Mouse (Mus musculus) kidney, adult 18-20 months (tissue): Measurements from ENCODE around the gene Gm12695.
A peak's percentile ranks its signal among the peaks of the same experiment; 100 is the strongest.

ENCODE experiments used
- DNase-seq: peaks from one replicate; pipeline ENCODE4 v3.0.0; 2021

The Gm12695 gene

GRCm38 (mm10) chr4:96785086-96785485 lies at the start of gene Gm12695:
Gene Gm12695 (minus strand): TSS chr4:96785186.
- no peak for DNase-seq

GRCm38 (mm10) chr4:96825540-96826045 lies 40.6 kb upstream of the Gm12695 start:
- no peak for DNase-seq

DNA sequence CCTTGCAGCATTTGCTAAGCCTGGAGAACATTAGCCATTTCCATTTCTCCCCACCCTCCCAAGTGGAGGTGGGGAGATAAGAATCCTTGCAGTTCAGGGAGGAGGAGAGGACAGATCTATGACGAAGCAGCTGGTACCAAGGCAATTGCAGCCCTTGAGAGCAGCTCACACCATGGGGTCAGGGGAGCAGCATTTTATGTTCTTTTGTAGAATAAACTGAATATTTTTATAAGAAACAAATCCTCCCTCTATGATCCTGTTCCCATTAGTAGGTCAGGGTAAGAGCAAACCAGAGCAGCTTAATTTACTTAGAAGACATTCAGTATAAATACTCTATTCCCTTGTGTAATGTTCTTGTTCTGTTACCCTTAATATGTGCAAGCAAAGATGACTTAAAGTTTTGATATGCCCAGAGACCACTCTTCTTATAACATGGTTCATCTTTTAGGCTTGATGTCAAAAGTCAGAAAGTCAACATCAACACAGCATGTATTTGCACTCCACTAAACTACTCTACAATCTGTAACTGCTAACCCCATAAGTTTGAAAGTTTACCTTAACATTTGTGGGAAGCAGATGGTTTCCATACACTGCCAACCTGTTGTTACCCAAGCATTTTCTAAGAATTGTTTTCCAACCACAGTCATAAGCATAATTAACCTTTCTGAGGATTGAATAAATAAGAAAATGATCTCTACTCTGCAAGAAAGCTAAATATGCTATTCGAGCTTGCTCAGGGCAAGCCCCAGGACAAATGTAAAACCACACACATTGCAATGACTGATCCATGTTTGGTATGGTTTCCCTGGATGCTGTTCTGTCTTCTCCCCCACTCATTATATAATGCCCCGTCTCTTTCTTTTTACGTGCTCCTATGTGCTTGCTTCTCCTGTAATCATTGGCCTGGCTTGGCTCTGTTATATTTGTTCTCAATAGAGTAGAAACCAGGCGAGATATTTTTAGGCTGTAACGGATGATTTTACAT lies 22.1 kb upstream of the Gm12695 start:
- DNase-seq, result no peak

GRCm38 (mm10) chr4:96799380-96800157 lies 14.6 kb upstream of the Gm12695 start:
- DNase-seq, result peak; percentile 7

GRCm38 (mm10) chr4:96797583-96797982 lies 12.6 kb upstream of the Gm12695 start:
- DNase-seq, result no peak

- no peak for DNase-seq
These were observed 6.3 kb upstream of the Gm12695 start for GRCm38 (mm10) chr4:96791301-96791700.

DNA sequence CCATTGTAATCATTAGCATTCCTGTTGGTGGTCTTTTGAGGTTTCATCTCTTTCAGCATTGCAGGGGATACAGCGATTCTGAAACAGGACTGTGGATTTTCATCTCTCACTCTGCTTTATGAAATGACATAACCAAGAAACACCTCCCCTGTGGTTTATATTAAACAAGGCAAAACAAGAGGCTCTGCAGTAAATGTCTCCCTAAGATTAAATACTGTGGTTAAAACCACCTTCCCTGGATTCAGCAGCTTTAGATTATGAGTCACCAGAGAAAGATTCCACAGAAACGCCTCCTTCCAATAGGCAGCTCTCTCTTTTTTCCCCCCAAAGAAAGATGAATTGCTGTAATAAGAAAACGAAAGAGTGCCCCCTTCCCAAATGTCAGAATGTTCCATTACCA lies 4.9 kb upstream of the Gm12695 start:
- DNase-seq, result no peak

GRCm38 (mm10) chr4:96786610-96787009 lies 1.6 kb upstream of the Gm12695 start:
- no peak for DNase-seq

GRCm38 (mm10) chr4:96772966-96773566 lies 11.9 kb downstream of the Gm12695 start:
- no peak for DNase-seq

GRCm38 (mm10) chr4:96766396-96766998 lies 18.5 kb downstream of the Gm12695 start:
- no peak for DNase-seq

DNA sequence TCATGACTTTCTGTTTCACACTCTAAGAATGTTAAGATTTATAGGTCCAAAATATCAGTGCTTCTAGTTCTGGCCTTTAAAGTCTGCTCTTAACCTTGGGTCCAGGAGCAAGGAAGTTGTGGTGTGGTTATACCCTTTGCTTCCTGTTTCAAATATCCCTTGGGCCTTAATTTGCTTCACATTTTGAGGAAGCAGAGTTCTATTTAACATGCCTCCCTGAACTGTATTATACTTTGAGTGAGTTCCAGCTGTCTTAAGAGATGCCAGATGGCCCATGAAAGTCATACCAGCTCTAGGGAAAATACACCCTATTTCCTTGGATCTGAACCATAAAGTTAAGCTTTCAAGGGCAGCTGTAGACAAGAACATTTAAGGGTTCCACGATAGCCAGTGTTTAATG lies 33.0 kb downstream of the Gm12695 start:
- no peak for DNase-seq

DNA sequence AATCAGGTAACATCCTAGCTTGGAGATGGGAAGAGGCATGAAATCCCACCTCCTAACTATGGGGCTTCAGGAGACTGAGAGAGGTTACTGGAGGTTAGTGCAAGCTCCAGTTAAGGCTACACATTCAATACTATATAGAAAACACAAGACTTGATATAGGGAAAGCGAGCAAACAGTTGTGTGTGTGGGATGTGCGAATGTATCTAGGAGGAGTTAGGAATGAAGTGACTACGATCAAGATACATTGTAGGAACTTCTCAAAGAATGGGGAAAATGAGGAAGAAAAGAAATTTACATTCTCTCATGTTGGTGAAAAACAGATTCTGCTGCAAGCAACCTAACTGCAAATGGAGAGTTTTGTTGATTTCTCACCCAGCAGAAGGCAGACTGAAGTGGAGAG lies 44.5 kb downstream of the Gm12695 start:
- no peak for DNase-seq

DNA sequence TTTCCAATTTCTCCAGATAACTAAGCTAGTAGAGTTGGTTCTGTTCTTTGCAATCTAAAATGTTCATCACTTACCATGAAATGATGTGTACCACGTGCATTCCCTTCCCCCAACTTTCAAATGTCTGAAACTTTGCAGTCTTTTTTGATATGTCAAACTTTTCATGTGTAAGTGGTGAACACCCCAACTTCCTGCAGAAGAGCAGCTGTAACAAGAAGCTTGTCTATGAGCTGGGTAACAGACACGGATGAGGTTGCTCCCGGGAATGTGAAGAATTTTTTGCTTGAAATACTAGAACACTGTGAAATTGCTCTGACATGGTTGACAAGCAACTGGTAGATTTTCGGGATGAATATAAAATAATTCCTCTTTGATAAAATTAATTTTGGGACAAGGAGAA lies 55.7 kb downstream of the Gm12695 start:
- no peak for DNase-seq

DNA sequence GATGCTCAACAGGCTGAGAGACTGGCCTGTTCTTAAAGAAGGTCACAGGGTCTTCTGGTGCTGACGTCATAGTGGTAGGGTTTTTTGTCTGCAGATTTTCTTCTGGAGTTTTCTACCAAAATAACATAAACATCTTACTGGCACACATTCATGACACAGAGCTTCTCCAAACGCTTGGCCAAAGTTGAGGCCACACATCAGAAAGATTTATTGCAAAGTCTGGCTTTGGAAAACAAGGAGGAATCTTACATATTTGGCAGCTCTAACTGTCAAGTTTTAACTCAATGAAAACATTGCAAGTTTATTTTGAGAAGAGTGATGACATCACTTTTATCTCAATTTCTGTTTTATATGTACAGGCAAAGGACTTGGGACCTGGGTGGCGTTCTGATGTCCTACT lies 56.8 kb downstream of the Gm12695 start:
- no peak for DNase-seq

GRCm38 (mm10) chr4:96725415-96726055 lies 59.5 kb downstream of the Gm12695 start:
- peak; percentile 47 for DNase-seq

GRCm38 (mm10) chr4:96722301-96722700 lies 62.7 kb downstream of the Gm12695 start:
- DNase-seq, result no peak

DNA sequence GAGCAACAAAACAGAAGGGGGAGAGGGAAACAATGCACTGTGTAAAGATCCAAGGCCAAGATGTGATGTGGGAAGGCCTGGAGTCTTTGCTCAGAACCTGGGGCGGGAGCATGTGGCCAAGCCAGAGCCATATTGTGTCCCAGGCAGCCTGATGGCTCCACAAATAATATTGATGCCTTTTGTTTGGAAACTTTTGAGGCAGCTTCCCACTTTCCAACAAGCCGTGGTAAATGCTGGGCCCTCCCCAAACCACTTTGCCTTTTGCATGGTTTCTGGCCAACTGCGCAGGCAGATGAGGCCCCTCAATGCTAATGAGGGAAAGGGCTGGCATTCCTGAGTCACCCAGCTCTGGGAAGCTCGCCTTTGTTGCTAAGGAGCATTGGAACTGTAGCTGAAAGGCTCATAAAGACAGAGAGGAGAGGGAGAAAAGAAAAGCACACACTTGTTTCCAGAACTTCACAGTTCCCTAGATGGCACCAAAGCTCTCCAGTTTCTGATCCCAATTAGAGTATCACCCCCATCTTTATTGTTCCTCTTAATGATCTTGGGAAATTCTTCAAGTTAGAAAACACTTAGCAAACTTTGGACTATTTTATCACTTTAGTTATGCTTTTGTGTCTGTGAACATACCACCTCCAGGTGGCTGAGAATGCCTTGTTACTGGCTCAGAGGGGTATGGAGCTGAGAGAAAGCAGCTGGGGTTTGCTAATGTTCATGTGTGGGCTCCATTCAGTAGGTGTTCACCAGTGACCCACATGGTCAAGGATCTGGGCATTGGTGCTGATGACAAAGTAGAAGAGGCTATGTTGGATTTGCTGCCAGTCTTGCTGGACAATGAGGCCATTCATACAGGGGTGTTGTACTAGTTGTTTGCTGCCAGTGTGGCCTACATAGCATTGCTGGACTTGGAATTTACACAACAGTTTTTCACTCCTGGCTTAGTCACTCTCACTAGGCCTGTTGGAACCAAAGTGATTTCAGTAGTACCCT lies 65.7 kb downstream of the Gm12695 start:
- DNase-seq, result no peak

DNA sequence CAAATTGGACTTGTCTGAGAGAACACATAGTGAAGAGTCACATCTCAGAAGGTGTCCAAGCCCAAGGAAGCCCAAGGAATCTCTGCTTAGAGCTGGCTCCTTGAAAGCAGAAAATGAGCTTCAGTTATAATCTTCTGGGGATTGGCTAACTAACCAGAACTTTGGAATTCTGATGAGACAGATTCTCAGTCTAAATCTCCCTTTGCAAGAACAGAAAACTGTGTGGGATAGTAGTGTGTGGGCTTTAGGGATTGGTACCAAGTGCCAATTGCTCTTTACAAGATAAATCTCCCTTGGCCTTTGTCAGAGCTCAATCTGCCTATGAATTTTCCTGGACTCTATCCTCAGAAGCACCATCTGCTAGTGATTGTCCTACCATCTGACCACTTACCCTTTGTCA lies 66.5 kb downstream of the Gm12695 start:
- DNase-seq, result no peak

GRCm38 (mm10) chr4:96705281-96705951 lies 79.6 kb downstream of the Gm12695 start:
- DNase-seq, result peak; percentile 61

- DNase-seq, result no peak
These were observed 86.8 kb downstream of the Gm12695 start for GRCm38 (mm10) chr4:96698218-96698561.
